Comparison of ENCODE assay signal across 9 mouse cellular contexts in the genomic region with DNA sequence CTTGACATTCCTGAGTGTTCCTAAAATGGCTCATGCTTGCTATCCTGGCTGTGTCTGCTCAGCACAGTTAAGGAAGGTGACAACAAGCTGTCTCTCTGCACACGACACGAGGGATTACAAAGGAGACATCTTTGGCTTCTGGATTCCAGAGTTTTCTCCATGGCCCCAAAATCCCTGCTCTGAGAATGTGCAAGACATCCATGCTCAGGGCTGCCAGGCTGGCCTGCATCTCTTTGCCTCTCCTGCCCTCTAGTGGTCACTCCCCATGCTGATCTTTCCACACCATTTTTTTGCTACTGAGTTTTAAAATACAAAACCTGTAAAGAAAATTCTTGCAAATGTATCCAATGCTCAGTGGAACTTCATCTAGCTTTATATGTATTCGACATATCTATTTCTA. TPM values are rescaled to one million over a fixed set of nuclear protein-coding genes. Genes with fewer than 3 reads are reported as not detected.
DNase-seq lines count a peak whose midpoint lies in the region; ATAC-seq lines count a peak whose summit lies in the region.
"Had no signal": no experiment of that assay in that cellular context is flagged by ENCODE, and none has a peak within 500 bp of the region (broad histone marks: within the 10 kb centered on the region; RNA-seq: fewer than 3 reads in every experiment).

No protein-coding gene starts in this region.

- peak; percentile 92 for DNase-seq in heart, adult 11 months
- peak; percentile 67 for DNase-seq in cerebellum, adult 8-10 months
- peak; percentile 67 to 83 for DNase-seq in frontal cortex, postnatal 14 days (ENCODE audit: low spot score in 2 of 2)
- peak; percentile 91 to 93 for DNase-seq in left cerebral cortex, postnatal 14 days (ENCODE audit: low spot score in 2 of 2)
- DNase-seq in spleen, postnatal 4 days (ENCODE audit: low spot score in 2 of 2), result peak; percentile 51 to 83

- H3K9ac ChIP-seq in heart, embryonic 12.5 days, result no peak overlapping the region
- H3K9ac ChIP-seq in midbrain, embryonic 16.5 days (ENCODE audit: low read depth, low read length), result no peak overlapping the region
- H3K9ac ChIP-seq: neural tube, embryonic 12.5 days had no signal

- H3K27me3 ChIP-seq in heart, embryonic 12.5 days (replicated peaks), result no peaks in the 10 kb centered on the region
- H3K27me3 ChIP-seq in midbrain, embryonic 16.5 days (ENCODE audit: control insufficient read depth, insufficient read depth, low read depth, low read length), result no peaks in the 10 kb centered on the region
- H3K27me3 ChIP-seq: neural tube, embryonic 12.5 days had no signal

- WGBS in heart, embryonic 12.5 days, result 4% methylated on average over 3 of the region's 3 CpGs
- under 1% methylated on average over 3 of the region's 3 CpGs for WGBS in midbrain, embryonic 16.5 days

- peaks cover 9% of the 10 kb centered on the region for H3K4me1 ChIP-seq in heart, embryonic 12.5 days (replicated peaks)
- peaks cover 5% of the 10 kb centered on the region for H3K4me1 ChIP-seq in midbrain, embryonic 16.5 days (ENCODE audit: control insufficient read depth, insufficient read depth, low read length)

- H3K36me3 ChIP-seq in heart, embryonic 12.5 days, result no peaks in the 10 kb centered on the region
- no peaks in the 10 kb centered on the region for H3K36me3 ChIP-seq in midbrain, embryonic 16.5 days (ENCODE audit: control insufficient read depth, insufficient read depth, low read length)
- H3K36me3 ChIP-seq: neural tube, embryonic 12.5 days had no signal

- no peaks in the 10 kb centered on the region for H3K9me3 ChIP-seq in heart, embryonic 12.5 days (replicated peaks)
- H3K9me3 ChIP-seq in midbrain, embryonic 16.5 days (replicated peaks; ENCODE audit: control insufficient read depth, low read length, poor library complexity, severe bottlenecking), result no peaks in the 10 kb centered on the region
- H3K9me3 ChIP-seq: neural tube, embryonic 12.5 days had no signal

- no peak overlapping the region for H3K4me2 ChIP-seq in heart, embryonic 12.5 days
- H3K4me2 ChIP-seq in midbrain, embryonic 16.5 days (ENCODE audit: low read length), result no peak overlapping the region
- H3K4me2 ChIP-seq: neural tube, embryonic 12.5 days had no signal

- no peak for ATAC-seq in heart, embryonic 12.5 days (ENCODE audit: insufficient number of reproducible peaks, low FRiP score)
- ATAC-seq in inflammation-experienced regulatory T-cells, adult 6 months, result peak; percentile 27
- ATAC-seq in midbrain, embryonic 16.5 days, result peak; percentile 64; the same call in 1 of the 2 replicates

- intact Hi-C loops in left cerebral cortex, postnatal 14 days (cut with DNase I), result loop anchor here (2.0 to 5.0 kb wide), 3 partner anchors 86 to 945 kb away; no protein-coding TSS in a partner anchor

- H3K27ac ChIP-seq in heart, embryonic 12.5 days (ENCODE audit: poor library complexity, severe bottlenecking), result no peak overlapping the region
- no peak overlapping the region for H3K27ac ChIP-seq in midbrain, embryonic 16.5 days (ENCODE audit: low read length)
- H3K27ac ChIP-seq: neural tube, embryonic 12.5 days had no signal

- no peak overlapping the region for H3K4me3 ChIP-seq in heart, embryonic 12.5 days
- no peak overlapping the region for H3K4me3 ChIP-seq in midbrain, embryonic 16.5 days (ENCODE audit: low read depth, low read length)
- H3K4me3 ChIP-seq: neural tube, embryonic 12.5 days had no signal

RNA-seq across cellular contexts. Expression of gene Gm19935, which starts 23.5 kb away (rescaled TPM):
- not detected in 2 replicates for polyA plus RNA-seq in heart, embryonic 12.5 days (2016; fragmentation: Nextera tagmentation; extraction: Ambion mirVana)
- polyA plus RNA-seq in inflammation-experienced regulatory T-cells, adult 6 months (2017; shearing (Covaris generic)), result not detected
- 1 to 10 TPM in 1 of 2 experiments, under 1 TPM in 1; 0.86 to 1.3 TPM for total RNA-seq in left cerebral cortex, postnatal 14 days (2021)
- polyA plus RNA-seq in midbrain, embryonic 16.5 days (2015; fragmentation: Nextera tagmentation; extraction: Ambion mirVana), result 1.2 and 1.8 TPM in 2 replicates

RNA-seq across cellular contexts. Expression of gene Chd9, which starts 34.4 kb away (rescaled TPM):
- polyA plus RNA-seq in heart, embryonic 12.5 days (2016; fragmentation: Nextera tagmentation; extraction: Ambion mirVana), result 53.5 and 56.3 TPM in 2 replicates
- 100 to 1,000 TPM in 2 of 3 experiments, 10 to 100 TPM in 1; 77.2 to 213 (median 144) TPM for polyA plus RNA-seq in inflammation-experienced regulatory T-cells, adult 6 months (2017; shearing (Covaris generic))
- 100 to 1,000 TPM; 133 to 138 TPM for total RNA-seq in left cerebral cortex, postnatal 14 days (2021)
- polyA plus RNA-seq in midbrain, embryonic 16.5 days (2015; fragmentation: Nextera tagmentation; extraction: Ambion mirVana), result 68.4 and 80.2 TPM in 2 replicates
